Mouse (Mus musculus) heart, adult 2 months (tissue): Measurements from ENCODE around the gene Slc6a21. TPM values are rescaled to one million over a fixed set of nuclear protein-coding genes. Genes with fewer than 3 reads are reported as not detected.

Experiments used
- DNase-seq, 2 experiments: peaks; one replicate each; pipeline ENCODE4 v3.0.0; 2021
- H3K27ac ChIP-seq: fragments of 200-600 bp; 2 replicates; pipeline ENCODE4 v1.8.1; 2022
- H3K27me3 ChIP-seq: fragments of 200-500 bp; 2 replicates; pipeline ENCODE4 v1.6.1; 2012; ENCODE audit warnings: mild to moderate bottlenecking, low read length, inconsistent platforms, mixed read lengths; ENCODE audit not compliant: control insufficient read depth, insufficient read depth
- H3K36me3 ChIP-seq: fragments of 200-500 bp; 2 replicates; pipeline ENCODE4 v1.6.1; 2012; ENCODE audit warnings: low read length, inconsistent platforms; ENCODE audit not compliant: control insufficient read depth, insufficient read depth
- H3K4me1 ChIP-seq: fragments of 200-500 bp; 2 replicates; pipeline ENCODE4 v1.6.1; 2011; ENCODE audit warnings: low read length; ENCODE audit not compliant: control insufficient read depth, insufficient read depth
- H3K4me3 ChIP-seq: fragments of 200-600 bp; 2 replicates; pipeline ENCODE4 v1.8.1; 2022
- H3K79me2 ChIP-seq: fragments of 200-500 bp; replicated peaks from 2 replicates; pipeline ENCODE4 v1.6.1; 2012; ENCODE audit warnings: mild to moderate bottlenecking, inconsistent platforms, low read length, moderate library complexity, mixed read lengths; ENCODE audit not compliant: control insufficient read depth, insufficient read depth
- H3K9ac ChIP-seq: fragments of 200-500 bp; 2 replicates; pipeline ENCODE4 v1.6.1; 2012; ENCODE audit warnings: low read depth, mild to moderate bottlenecking, control low read depth, inconsistent platforms, low read length, mixed read lengths
- CTCF ChIP-seq: fragments of 200-600 bp; IDR thresholded peaks from 2 replicates; pipeline ENCODE4 v1.8.1; 2022; ENCODE audit warnings: antibody characterized with exemption, mild to moderate bottlenecking, moderate library complexity
- EP300 ChIP-seq: fragments of 200-500 bp; IDR thresholded peaks from 2 replicates; pipeline ENCODE4 v1.6.1; 2011; ENCODE audit warnings: low read depth, low read length, control low read depth; ENCODE audit not compliant: insufficient read depth
- POLR2A ChIP-seq: fragments of 200-500 bp; IDR thresholded peaks from 2 replicates; pipeline ENCODE4 v1.6.1; 2011; ENCODE audit warnings: mild to moderate bottlenecking, low read depth, low read length, control low read depth; ENCODE audit not compliant: insufficient read depth
- WGBS: fragments of 180-500 bp; shearing (Covaris S2); methylation state at CpG from one replicate; pipeline ENCODE4 v1.1.7; 2018; 5-methylcytosine and 5-hydroxymethylcytosine counted together
- intact Hi-C: fragments of 180-260 bp; cut with DNase I; formaldehyde crosslinking; loops from one replicate; pipeline ENCODE4 v1.15.1; 2025
- polyA plus RNA-seq: library from polyadenylated mRNA; depleted of rRNA; stranded (reverse); fragments of >200 nt; gene quantifications from 2 replicates; pipeline ENCODE4 v1.2.3, GENCODE M21; 2012
- total RNA-seq, 2 experiments: library from RNA; stranded (reverse); gene quantifications; 2 replicates each; pipeline ENCODE4 v1.2.3; 2021

Slc6a21 gene
- total and polyA plus RNA-seq, 3 experiments: 0.55 TPM; not detected in 2

DNA sequence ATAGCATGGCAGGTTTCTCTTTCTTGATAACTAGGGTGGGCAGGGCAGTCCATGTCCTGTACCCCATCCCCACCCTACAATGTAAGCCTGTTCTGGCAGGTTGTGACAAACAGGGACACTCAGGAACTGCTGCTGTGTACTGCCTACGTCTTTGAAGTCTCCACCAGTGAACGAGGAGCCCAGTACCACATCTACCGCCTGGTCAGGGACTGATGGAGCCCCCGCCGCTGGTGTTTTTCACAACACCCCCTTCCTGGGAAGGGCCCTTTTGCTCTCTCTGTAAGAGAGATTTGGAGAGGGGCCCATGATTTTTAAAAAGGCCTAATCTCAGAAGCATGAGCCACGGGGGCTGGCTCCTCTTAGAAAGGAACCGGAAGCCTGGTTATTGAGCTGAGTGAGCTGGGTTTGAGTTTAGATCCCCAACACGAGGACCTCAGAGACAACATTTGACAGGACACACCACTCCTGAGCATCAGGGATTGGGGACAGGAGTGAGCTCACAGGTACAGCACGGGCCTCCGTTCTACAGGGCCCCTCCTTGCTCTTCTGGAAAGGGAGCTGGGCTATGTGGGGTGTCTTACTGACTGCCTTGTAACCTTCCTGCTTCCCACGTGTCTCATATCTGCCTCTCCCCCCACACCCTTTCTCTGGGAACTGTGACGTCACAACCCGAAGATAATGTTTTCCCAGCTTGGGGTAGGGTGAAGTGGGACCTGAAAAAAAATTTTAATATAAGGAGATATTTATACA lies 44.4 kb upstream of the Slc6a21 start:
- intact Hi-C loops: no loop called here
- TF ChIP-seq POLR2A (no peak), EP300 (no peak), CTCF (no peak)
- Histone ChIP-seq H3K4me3 (no peak overlapping the region), H3K36me3 (no peaks in the 10 kb centered on the region), H3K79me2 (no peaks in the 10 kb centered on the region), H3K27me3 (no peaks in the 10 kb centered on the region), H3K27ac (no peak overlapping the region), H3K4me1 (peaks cover 6% of the 10 kb centered on the region), H3K9ac (no peak overlapping the region)
- no peak for DNase-seq
- 59% methylated on average over 13 of the region's 13 CpGs for WGBS

DNA sequence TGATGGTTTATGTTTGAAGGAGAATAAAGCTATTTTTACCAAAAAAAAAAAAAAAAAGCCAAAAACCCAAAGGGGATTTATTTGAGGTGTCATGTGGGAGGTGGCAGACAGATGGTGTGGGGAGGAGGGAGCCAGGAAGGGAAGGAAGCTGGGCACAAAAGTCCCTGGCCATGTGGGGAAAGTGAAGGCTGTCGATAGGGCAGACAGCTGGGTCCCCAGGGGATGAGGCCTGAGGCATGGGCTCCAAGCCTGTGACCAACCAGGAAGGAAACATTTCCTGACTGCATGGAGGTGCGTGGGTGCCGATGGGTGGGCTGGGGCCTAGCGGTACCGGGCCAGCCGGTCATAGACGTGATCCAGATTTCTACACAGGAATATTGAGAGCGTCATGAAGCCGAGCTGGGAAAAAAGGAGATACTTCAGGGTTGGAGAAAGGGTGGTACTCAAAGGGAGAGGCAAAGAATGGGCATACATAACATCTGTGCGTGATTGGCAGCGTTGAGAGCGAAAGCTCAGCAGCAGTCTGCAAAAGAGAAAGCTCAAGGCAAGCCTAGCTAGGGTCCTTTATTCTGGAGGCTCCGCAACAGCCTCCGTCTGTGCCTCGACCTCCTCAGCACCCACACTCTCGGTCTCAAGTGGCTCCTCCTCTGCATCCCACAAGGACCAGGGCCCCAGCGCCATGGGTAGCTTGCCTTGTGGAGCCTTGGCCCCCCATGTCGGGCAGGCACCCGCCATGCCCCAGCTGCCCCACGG lies 43.6 kb upstream of the Slc6a21 start:
- 35% methylated on average over 20 of the region's 20 CpGs for WGBS
- no peaks in the 10 kb centered on the region for H3K36me3 ChIP-seq
- no peaks in the 10 kb centered on the region for H3K79me2 ChIP-seq
- TF ChIP-seq POLR2A (no peak), EP300 (no peak), CTCF (no peak)
- H3K4me1 ChIP-seq: peaks cover 6% of the 10 kb centered on the region
- DNase-seq: peak in 1 of 2 experiments; percentile 21
- H3K27me3 ChIP-seq: no peaks in the 10 kb centered on the region
- intact Hi-C loops: no loop called here
- H3K9ac ChIP-seq: peak overlapping the region; percentile 16; the same call in 1 of the 2 replicates
- H3K27ac ChIP-seq: no peak overlapping the region
- H3K4me3 ChIP-seq: no peak overlapping the region

DNA sequence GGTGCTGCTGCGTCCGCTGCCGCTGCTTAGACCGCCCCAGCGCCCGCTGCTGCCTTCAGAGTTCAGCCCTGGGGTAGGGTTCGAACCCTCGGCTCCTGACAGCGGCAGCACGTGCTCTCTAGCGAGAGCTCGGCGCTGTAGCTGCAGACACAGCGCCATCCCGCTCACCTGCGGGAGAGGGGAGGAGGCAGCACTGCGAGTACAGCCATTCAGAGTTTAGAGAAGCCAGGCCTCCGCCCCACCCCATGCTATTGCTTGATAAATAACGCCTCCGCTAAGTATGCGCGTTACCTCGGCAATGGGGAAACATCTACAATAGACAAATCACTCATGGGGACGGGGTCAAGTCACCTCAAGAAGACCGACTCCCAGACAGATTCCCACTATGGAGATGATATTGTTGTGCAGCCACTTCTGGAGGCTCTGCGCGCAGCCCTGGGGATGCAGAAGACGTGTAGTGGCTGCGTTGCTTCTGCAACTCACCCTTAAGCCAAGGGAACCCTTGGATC lies 42.9 kb upstream of the Slc6a21 start:
- DNase-seq: no peak
- H3K9ac ChIP-seq: peak overlapping the region; percentile 16; the same call in 1 of the 2 replicates
- peaks cover 6% of the 10 kb centered on the region for H3K4me1 ChIP-seq
- TF ChIP-seq CTCF (no peak), EP300 (no peak), POLR2A (no peak)
- H3K27me3 ChIP-seq: no peaks in the 10 kb centered on the region
- WGBS: 28% methylated on average over 29 of the region's 29 CpGs
- H3K4me3 ChIP-seq: peak overlapping the region; percentile 33; the same call in 1 of the 2 replicates
- H3K36me3 ChIP-seq: no peaks in the 10 kb centered on the region
- intact Hi-C loops: no loop called here
- no peaks in the 10 kb centered on the region for H3K79me2 ChIP-seq
- H3K27ac ChIP-seq: no peak overlapping the region

DNA sequence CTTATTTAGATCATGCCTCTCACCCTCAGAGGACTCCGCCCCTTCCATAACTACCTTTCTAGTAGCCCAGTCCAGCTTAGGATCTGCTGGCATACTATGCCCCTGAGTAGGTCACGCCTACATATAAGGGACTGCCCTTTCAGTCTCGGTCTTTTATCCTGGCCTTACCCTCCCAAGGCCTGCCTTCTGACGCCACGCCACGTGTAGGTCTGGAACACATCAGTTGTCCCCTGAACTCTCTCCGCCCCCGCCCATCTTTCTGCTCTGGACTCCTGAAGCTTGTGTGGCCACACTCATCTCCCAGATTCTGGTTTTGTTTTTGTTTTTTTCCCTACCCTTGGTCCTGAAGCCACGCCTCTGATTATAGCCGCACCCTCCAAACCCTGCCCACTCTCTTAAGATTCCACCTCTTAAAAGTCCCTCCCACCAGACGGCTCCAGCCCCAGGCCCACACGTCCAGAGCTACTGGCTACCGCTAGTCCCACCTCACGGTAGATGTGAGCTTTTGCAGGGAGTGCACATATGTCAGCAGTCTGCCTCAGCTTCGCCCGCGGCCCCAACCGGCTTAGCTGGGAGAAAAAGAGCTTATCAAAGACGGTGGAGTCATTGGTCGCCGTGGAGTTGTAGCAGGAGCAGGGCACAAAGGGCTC lies 42.3 kb upstream of the Slc6a21 start:
- peaks cover 6% of the 10 kb centered on the region for H3K4me1 ChIP-seq
- DNase-seq: peak; percentile 56 to 60
- no peaks in the 10 kb centered on the region for H3K27me3 ChIP-seq
- H3K27ac ChIP-seq: peak overlapping the region; percentile 43; the same call in 1 of the 2 replicates
- TF ChIP-seq POLR2A (peak; percentile 56), CTCF (no peak)
- no peaks in the 10 kb centered on the region for H3K36me3 ChIP-seq
- WGBS: 19% methylated on average over 21 of the region's 21 CpGs
- peak overlapping the region; percentile 33; the same call in 1 of the 2 replicates for H3K4me3 ChIP-seq
- 0 out of 2 replicates have a peak overlapping the region, but pooled peaks have one; percentile 6 for H3K9ac ChIP-seq
- intact Hi-C loops: no loop called here
- H3K79me2 ChIP-seq: no peaks in the 10 kb centered on the region

DNA sequence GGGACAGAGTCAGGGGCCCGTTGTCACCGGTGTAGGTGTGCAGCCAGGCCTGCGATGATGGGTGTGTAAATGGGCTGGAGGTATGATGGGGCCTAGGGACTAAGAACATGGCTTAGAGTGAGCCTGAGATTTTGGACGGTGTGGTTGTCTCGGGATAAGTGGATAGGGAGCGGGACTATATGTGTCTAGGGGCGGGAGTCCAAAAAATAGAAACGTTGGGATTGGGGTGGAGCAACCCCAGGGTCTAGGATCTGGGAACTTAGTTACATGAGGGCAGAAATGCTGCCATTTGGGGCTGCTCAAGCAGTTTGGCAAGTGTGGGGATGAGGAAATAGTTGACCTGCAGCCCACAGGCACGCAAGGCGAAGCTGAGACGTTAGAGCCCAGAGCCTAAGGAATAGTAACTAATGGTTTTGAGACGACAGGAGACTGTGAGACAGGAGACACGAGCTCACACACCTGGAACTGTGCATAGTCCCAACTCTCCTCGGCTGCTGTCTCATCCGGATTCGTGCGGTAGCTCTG lies 41.6 kb upstream of the Slc6a21 start:
- WGBS: 65% methylated on average over 17 of the region's 17 CpGs
- H3K79me2 ChIP-seq: no peaks in the 10 kb centered on the region
- H3K27me3 ChIP-seq: no peaks in the 10 kb centered on the region
- H3K4me1 ChIP-seq: peaks cover 6% of the 10 kb centered on the region
- no peaks in the 10 kb centered on the region for H3K36me3 ChIP-seq
- TF ChIP-seq EP300 (no peak), CTCF (no peak), POLR2A (no peak)
- intact Hi-C loops: no loop called here
- peak overlapping the region; percentile 43; the same call in 1 of the 2 replicates for H3K27ac ChIP-seq
- peak; percentile 24 to 34 for DNase-seq
- H3K9ac ChIP-seq: peak overlapping the region; percentile 6; the same call in 1 of the 2 replicates
- H3K4me3 ChIP-seq: no peak overlapping the region
